Mouse (Mus musculus) myocyte (in vitro differentiated cells): Measurements from ENCODE around the gene Card10.

ENCODE experiments used
- E2F4 ChIP-seq: IDR thresholded peaks from one replicate; pipeline ENCODE4 v1.6.1; 2011; ENCODE audit warnings: mild to moderate bottlenecking, control low read depth, moderate library complexity; ENCODE audit not compliant: insufficient read depth
- MAX ChIP-seq: IDR thresholded peaks from one replicate; pipeline ENCODE4 v1.6.1; 2011; ENCODE audit warnings: low read depth, mild to moderate bottlenecking, control low read depth
- POLR2A ChIP-seq: IDR thresholded peaks from one replicate; pipeline ENCODE4 v1.6.1; 2011; ENCODE audit warnings: low read depth, mild to moderate bottlenecking, control low read depth, moderate library complexity; ENCODE audit not compliant: insufficient read length
- TCF12 ChIP-seq: IDR thresholded peaks from one replicate; pipeline ENCODE4 v1.6.1; 2011; ENCODE audit warnings: mild to moderate bottlenecking, control low read depth; ENCODE audit not compliant: poor library complexity, insufficient read depth, severe bottlenecking

DNA sequence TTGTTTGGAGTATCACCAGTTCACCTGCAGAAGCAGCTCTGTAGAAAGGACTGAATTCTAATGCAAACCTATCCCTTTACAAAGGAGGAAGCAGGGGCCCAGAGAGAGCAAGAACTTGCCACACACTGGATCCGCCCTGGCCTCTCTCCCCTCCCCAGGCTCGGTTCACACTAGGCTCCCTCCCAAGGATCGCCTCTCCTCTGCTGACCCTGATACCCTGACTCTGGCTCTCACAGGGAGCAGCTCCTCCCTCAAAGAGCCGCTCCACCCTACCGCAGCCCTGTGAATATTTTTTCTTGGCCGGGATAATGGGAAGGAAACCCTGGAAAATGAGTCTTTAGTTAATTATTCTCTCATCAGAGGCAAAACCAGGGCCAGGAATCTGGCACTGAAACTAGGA is 1.5 kb upstream of the Card10 start:
- TF ChIP-seq POLR2A (no peak), E2F4 (no peak), TCF12 (no peak), MAX (no peak)
